Mouse (Mus musculus) ES-Bruce4 (cell line): ENCODE data around the gene Bcl10. TPM values are rescaled to one million over a fixed set of nuclear protein-coding genes. Genes with fewer than 3 reads are reported as not detected.

Experiments
- H3K27ac ChIP-seq: 2 replicates; pipeline ENCODE4 v1.5.1; 2012; ENCODE audit warnings: low read length, inconsistent platforms; ENCODE audit not compliant: insufficient read depth
- H3K27me3 ChIP-seq: 2 replicates; pipeline ENCODE4 v1.6.1; 2012; ENCODE audit warnings: mild to moderate bottlenecking, low read length, inconsistent platforms; ENCODE audit not compliant: control insufficient read depth, poor library complexity, insufficient read depth, severe bottlenecking
- H3K36me3 ChIP-seq: 2 replicates; pipeline ENCODE4 v1.6.1; 2012; ENCODE audit warnings: inconsistent platforms, mild to moderate bottlenecking, low read length, moderate library complexity; ENCODE audit not compliant: control insufficient read depth, poor library complexity, insufficient read depth, severe bottlenecking
- H3K4me1 ChIP-seq: one replicate; pipeline ENCODE4 v1.8.1; 2011; ENCODE audit warnings: low read length; ENCODE audit not compliant: control insufficient read depth, insufficient read depth
- H3K4me3 ChIP-seq: 2 replicates; pipeline ENCODE4 v1.5.1; 2011; ENCODE audit warnings: low read depth, mild to moderate bottlenecking, low read length
- H3K9ac ChIP-seq: 2 replicates; pipeline ENCODE4 v1.6.1; 2012; ENCODE audit warnings: low read depth, mild to moderate bottlenecking, inconsistent platforms; ENCODE audit not compliant: poor library complexity, severe bottlenecking
- H3K9me3 ChIP-seq: replicated peaks from 2 replicates; pipeline ENCODE4 v1.6.1; 2012; ENCODE audit warnings: mild to moderate bottlenecking, low read length, inconsistent platforms; ENCODE audit not compliant: control insufficient read depth, poor library complexity, insufficient read depth, severe bottlenecking
- CTCF ChIP-seq: IDR thresholded peaks from one replicate; pipeline ENCODE4 v1.8.1; 2011; ENCODE audit warnings: low read depth, low read length
- EP300 ChIP-seq: IDR thresholded peaks from 2 replicates; pipeline ENCODE4 v1.6.1; 2011; ENCODE audit warnings: low read depth, low read length; ENCODE audit not compliant: insufficient read depth
- POLR2A ChIP-seq: IDR thresholded peaks from one replicate; pipeline ENCODE4 v1.8.1; 2011; ENCODE audit warnings: low read length; ENCODE audit not compliant: insufficient read depth
- polyA plus RNA-seq: library from polyadenylated mRNA; stranded (reverse); fragments of >200 nt; gene quantifications from 2 replicates; pipeline ENCODE4 v1.2.4, GENCODE M21; 2011; ENCODE audit warnings: low read depth; ENCODE audit not compliant: missing spikeins, insufficient read depth, insufficient read length

The Bcl10 gene
- polyA plus RNA-seq, 1 experiment, result 43.2 TPM

GRCm38 (mm10) chr3:145971501-145971900, 48.9 kb downstream of the Bcl10 start:
- no peaks in the 10 kb centered on the region for H3K27me3 ChIP-seq
- TF ChIP-seq POLR2A (no peak), EP300 (no peak), CTCF (no peak)
- H3K4me1 ChIP-seq, result no peaks in the 10 kb centered on the region
- no peaks in the 10 kb centered on the region for H3K36me3 ChIP-seq
- H3K9me3 ChIP-seq, result no peaks in the 10 kb centered on the region
- no peak overlapping the region for H3K9ac ChIP-seq
- no peak overlapping the region for H3K4me3 ChIP-seq
- H3K27ac ChIP-seq, result no peak overlapping the region

- no peak overlapping the region for H3K27ac ChIP-seq
- H3K27me3 ChIP-seq, result no peaks in the 10 kb centered on the region
- no peaks in the 10 kb centered on the region for H3K4me1 ChIP-seq
- H3K36me3 ChIP-seq, result no peaks in the 10 kb centered on the region
- no peak for TF ChIP-seq EP300
- TF ChIP-seq CTCF, result no peak
- no peak for TF ChIP-seq POLR2A
- no peaks in the 10 kb centered on the region for H3K9me3 ChIP-seq
- H3K4me3 ChIP-seq, result no peak overlapping the region
- H3K9ac ChIP-seq, result no peak overlapping the region
Measured at GRCm38 (mm10) chr3:145974986-145975385, 52.4 kb downstream of the Bcl10 start.

Other genes starting within 250 kb of the Bcl10 start
- gene Ddah1, start 164.1 kb upstream of the Bcl10 start, polyA plus RNA-seq, result 43.7 and 45.1 TPM in 2 replicates
- 17.1 and 30.1 TPM in 2 replicates for gene 2410004B18Rik, start 15.2 kb downstream of the Bcl10 start, polyA plus RNA-seq
- gene Syde2, start 65.1 kb downstream of the Bcl10 start, polyA plus RNA-seq, result 22.4 and 23.0 TPM in 2 replicates
- gene Wdr63, start 185.3 kb downstream of the Bcl10 start, polyA plus RNA-seq, result not detected in 2 replicates
- 13.1 and 15.2 TPM in 2 replicates for gene Mcoln3, start 194.6 kb downstream of the Bcl10 start, polyA plus RNA-seq
- gene Mcoln2, start 227.0 kb downstream of the Bcl10 start, polyA plus RNA-seq, result not detected in 2 replicates